Mouse (Mus musculus) neural tube, embryonic 11.5 days (tissue): Measurements from ENCODE around the gene Them7. TPM values are rescaled to one million over a fixed set of nuclear protein-coding genes. Genes with fewer than 3 reads are reported as not detected.

Experiments
- ATAC-seq: fragments of 200-750 bp; cut with Nextera tagmentation; 2 replicates; pipeline ENCODE4 v1.8.0; 2017; ENCODE audit warnings: moderate number of reproducible peaks, mild to moderate bottlenecking, moderate TSS enrichment, moderate library complexity; ENCODE audit not compliant: insufficient read depth, low FRiP score, low TSS enrichment
- DNase-seq: peaks from one replicate; pipeline ENCODE4 v3.0.0-alpha.2; 2015; ENCODE audit warnings: low spot score
- H3K27ac ChIP-seq: fragments of 300-500 bp; sonication (generic); 2 replicates; pipeline ENCODE4 v1.5.1; 2014; ENCODE audit warnings: low read depth, mild to moderate bottlenecking, low read length
- H3K27me3 ChIP-seq: fragments of 300-500 bp; sonication (generic); 2 replicates; pipeline ENCODE4 v1.6.1; 2014; ENCODE audit warnings: mild to moderate bottlenecking, low read length, mixed read lengths; ENCODE audit not compliant: control insufficient read depth, insufficient read depth
- H3K36me3 ChIP-seq: fragments of 300-500 bp; sonication (generic); 2 replicates; pipeline ENCODE4 v1.6.1; 2014; ENCODE audit warnings: mild to moderate bottlenecking, low read length, moderate library complexity, mixed read lengths; ENCODE audit not compliant: control insufficient read depth, insufficient read depth
- H3K4me1 ChIP-seq: fragments of 300-500 bp; sonication (generic); 2 replicates; pipeline ENCODE4 v1.6.1; 2014; ENCODE audit warnings: low read length, mixed read lengths; ENCODE audit not compliant: control insufficient read depth, insufficient read depth
- H3K4me2 ChIP-seq: fragments of 300-500 bp; sonication (generic); 2 replicates; pipeline ENCODE4 v1.6.1; 2014; ENCODE audit warnings: low read depth, mild to moderate bottlenecking, moderate library complexity
- H3K4me3 ChIP-seq: fragments of 300-500 bp; sonication (generic); 2 replicates; pipeline ENCODE4 v1.5.1; 2014; ENCODE audit warnings: low read depth, low read length
- H3K9ac ChIP-seq: fragments of 300-500 bp; sonication (generic); 2 replicates; pipeline ENCODE4 v1.6.1; 2014; ENCODE audit warnings: mild to moderate bottlenecking, low read length
- H3K9me3 ChIP-seq: fragments of 300-500 bp; sonication (generic); 2 replicates; pipeline ENCODE4 v1.6.1; 2016; ENCODE audit warnings: low read length; ENCODE audit not compliant: control insufficient read depth
- WGBS: fragments of 180-500 bp; shearing (Covaris S2); extraction: QIAGEN DNeasy Blood & Tissue Kit; methylation state at CpG from one replicate; pipeline ENCODE4 v1.1.7; 2014; 5-methylcytosine and 5-hydroxymethylcytosine counted together
- polyA plus RNA-seq: library from polyadenylated mRNA; unstranded; fragments of >200 nt; fragmentation: Nextera tagmentation; extraction: Ambion mirVana; gene quantifications from 2 replicates; pipeline ENCODE4 v1.2.1, GENCODE M21; 2014

Them7 gene
- polyA plus RNA-seq, 1 experiment from 2014 or later, result 0.73 TPM

DNA sequence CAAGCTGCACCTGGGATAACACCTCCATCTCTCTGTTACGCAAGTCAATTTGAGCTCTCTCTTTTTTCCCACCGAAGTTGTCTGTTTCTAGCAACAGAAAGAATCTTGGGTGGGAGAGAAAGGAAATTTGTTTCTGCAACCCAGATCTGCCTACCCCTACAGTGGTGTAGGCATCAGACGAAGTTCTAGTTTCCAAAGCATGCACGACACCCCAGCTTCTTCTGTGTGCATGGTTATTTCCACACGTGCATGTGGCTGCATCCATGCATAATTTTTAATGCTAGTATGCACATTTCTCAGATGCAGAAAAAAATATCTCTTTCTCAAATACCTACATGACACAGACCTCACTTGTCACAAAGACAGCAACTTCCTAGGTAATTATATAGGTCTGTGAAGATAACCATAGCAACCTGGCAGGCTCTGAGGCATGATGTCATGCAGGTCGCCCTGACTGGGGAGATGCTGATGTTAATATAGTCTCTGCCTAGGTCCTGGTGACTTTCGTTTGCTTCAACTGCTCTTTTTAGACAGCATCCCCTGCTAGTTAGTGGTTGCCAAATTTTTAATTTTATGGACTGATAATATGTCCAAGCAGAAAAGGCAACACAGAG, 192.0 kb downstream of the Them7 start:
- no peaks in the 10 kb centered on the region for H3K36me3 ChIP-seq
- H3K9ac ChIP-seq, result no peak overlapping the region
- no peak overlapping the region for H3K4me2 ChIP-seq
- no peaks in the 10 kb centered on the region for H3K9me3 ChIP-seq
- ATAC-seq (no peak), DNase-seq (no peak)
- H3K27ac ChIP-seq, result no peak overlapping the region
- no peaks in the 10 kb centered on the region for H3K27me3 ChIP-seq
- no peak overlapping the region for H3K4me3 ChIP-seq
- no peaks in the 10 kb centered on the region for H3K4me1 ChIP-seq
- 76% methylated on average over 7 of the region's 7 CpGs for WGBS

- Histone ChIP-seq H3K27me3 (no peaks in the 10 kb centered on the region), H3K27ac (no peak overlapping the region), H3K4me2 (no peak overlapping the region), H3K9me3 (no peaks in the 10 kb centered on the region), H3K9ac (no peak overlapping the region), H3K4me1 (no peaks in the 10 kb centered on the region), H3K36me3 (no peaks in the 10 kb centered on the region), H3K4me3 (no peak overlapping the region)
- no peak for DNase-seq
- no peak for ATAC-seq
- WGBS, result 64% methylated on average over 8 of the region's 8 CpGs
These were observed 192.7 kb downstream of the Them7 start for GRCm38 (mm10) chr2:105416660-105417348.

- DNase-seq, result no peak
- no peaks in the 10 kb centered on the region for H3K36me3 ChIP-seq
- H3K27ac ChIP-seq, result no peak overlapping the region
- H3K4me1 ChIP-seq, result no peaks in the 10 kb centered on the region
- no peak for ATAC-seq
- H3K4me3 ChIP-seq, result no peak overlapping the region
- 78% methylated on average over 5 of the region's 5 CpGs for WGBS
- H3K4me2 ChIP-seq, result no peak overlapping the region
- H3K9me3 ChIP-seq, result no peaks in the 10 kb centered on the region
- no peak overlapping the region for H3K9ac ChIP-seq
- no peaks in the 10 kb centered on the region for H3K27me3 ChIP-seq
These were observed 193.5 kb downstream of the Them7 start for GRCm38 (mm10) chr2:105417663-105418062.

- no peak overlapping the region for H3K27ac ChIP-seq
- no peak overlapping the region for H3K9ac ChIP-seq
- DNase-seq, result no peak
- 87% methylated on average over 12 of the region's 12 CpGs for WGBS
- H3K9me3 ChIP-seq, result no peaks in the 10 kb centered on the region
- no peaks in the 10 kb centered on the region for H3K27me3 ChIP-seq
- no peaks in the 10 kb centered on the region for H3K4me1 ChIP-seq
- H3K4me3 ChIP-seq, result no peak overlapping the region
- H3K4me2 ChIP-seq, result no peak overlapping the region
- ATAC-seq, result no peak
- no peaks in the 10 kb centered on the region for H3K36me3 ChIP-seq
These were observed 194.6 kb downstream of the Them7 start for GRCm38 (mm10) chr2:105418629-105419227.

DNA sequence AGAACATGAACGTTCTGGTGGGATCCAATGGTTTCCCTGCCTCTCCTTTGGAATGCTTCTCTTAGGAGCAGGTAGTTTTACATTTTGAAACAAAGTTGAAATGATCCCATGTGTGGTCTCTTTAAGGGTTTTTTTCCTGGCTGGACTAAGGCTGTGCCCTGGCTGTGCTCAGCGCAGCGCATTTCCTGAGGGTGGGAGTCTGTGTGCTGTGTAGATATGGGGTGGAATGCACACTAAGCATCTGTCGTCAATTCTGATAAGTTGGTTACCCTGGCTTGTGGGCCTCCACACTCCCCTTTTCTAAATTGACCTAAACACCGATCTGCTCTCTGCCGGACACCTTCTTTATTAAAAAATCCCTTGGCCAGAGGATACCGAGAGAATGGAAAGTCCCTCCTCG, 203.3 kb downstream of the Them7 start:
- 83% methylated on average over 8 of the region's 8 CpGs for WGBS
- no peak overlapping the region for H3K9ac ChIP-seq
- H3K9me3 ChIP-seq, result no peaks in the 10 kb centered on the region
- H3K27me3 ChIP-seq, result no peaks in the 10 kb centered on the region
- no peaks in the 10 kb centered on the region for H3K36me3 ChIP-seq
- no peak overlapping the region for H3K4me2 ChIP-seq
- DNase-seq, result no peak
- no peak for ATAC-seq
- no peaks in the 10 kb centered on the region for H3K4me1 ChIP-seq
- no peak overlapping the region for H3K27ac ChIP-seq
- no peak overlapping the region for H3K4me3 ChIP-seq

DNA sequence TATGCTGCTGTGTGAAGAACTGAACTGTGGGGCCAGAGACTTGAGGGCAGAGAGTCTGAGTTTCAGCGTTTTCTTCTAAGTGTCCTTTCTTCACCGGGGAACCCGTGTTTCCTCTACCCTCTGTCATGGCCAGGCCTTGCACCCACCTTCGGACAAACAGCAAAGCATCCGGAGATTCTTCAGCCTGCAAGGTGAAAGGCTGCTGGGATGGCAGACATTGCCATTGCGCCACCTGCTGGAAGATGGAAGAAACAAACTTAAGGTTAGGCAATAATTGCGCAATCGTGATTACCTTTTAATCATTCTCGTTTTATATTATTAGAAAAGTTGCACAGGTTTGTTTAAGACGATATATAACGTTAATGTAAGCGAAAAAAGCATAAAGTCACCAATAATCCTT, 203.9 kb downstream of the Them7 start:
- H3K4me1 ChIP-seq, result 0 out of 2 replicates have a peak, but pooled peaks cover 2% of the 10 kb centered on the region
- H3K4me2 ChIP-seq, result no peak overlapping the region
- ATAC-seq (no peak; the same call in 1 of the 2 replicates), DNase-seq (peak; percentile 72)
- no peaks in the 10 kb centered on the region for H3K27me3 ChIP-seq
- H3K36me3 ChIP-seq, result no peaks in the 10 kb centered on the region
- H3K4me3 ChIP-seq, result no peak overlapping the region
- H3K9ac ChIP-seq, result no peak overlapping the region
- H3K9me3 ChIP-seq, result no peaks in the 10 kb centered on the region
- no peak overlapping the region for H3K27ac ChIP-seq
- WGBS, result 4% methylated on average over 12 of the region's 12 CpGs

DNA sequence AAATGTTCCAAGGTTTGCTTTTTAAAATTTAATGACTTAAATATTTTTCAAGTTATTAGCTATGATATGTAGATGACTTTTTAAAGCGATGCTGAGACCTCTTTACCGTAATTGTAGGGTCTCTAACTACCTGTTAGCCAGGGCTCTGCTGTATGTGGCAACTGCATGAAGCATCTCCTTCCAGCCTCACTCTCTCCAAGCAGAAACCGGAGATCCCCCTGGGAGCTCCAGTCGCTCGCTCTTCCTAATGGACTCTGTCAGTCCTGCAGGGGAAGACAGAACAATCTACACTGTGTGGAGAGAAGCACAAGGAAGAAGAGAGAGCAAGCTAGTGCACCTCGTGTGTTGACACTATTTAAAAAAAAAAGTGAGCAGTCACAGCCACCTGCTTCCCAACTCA, 204.3 kb downstream of the Them7 start:
- no peak for ATAC-seq
- DNase-seq, result no peak
- Histone ChIP-seq H3K4me2 (no peak overlapping the region), H3K4me3 (no peak overlapping the region), H3K36me3 (no peaks in the 10 kb centered on the region), H3K27ac (no peak overlapping the region), H3K9ac (no peak overlapping the region), H3K9me3 (no peaks in the 10 kb centered on the region), H3K4me1 (0 out of 2 replicates have a peak, but pooled peaks cover 4% of the 10 kb centered on the region), H3K27me3 (no peaks in the 10 kb centered on the region)
- 24% methylated on average over 6 of the region's 6 CpGs for WGBS
